Mouse (Mus musculus) bone marrow macrophage, adult 2 months (primary cell): Measurements from ENCODE around the gene Frmd4b.

Experiments
- CTCF ChIP-seq: IDR thresholded peaks from 2 replicates; pipeline ENCODE4 v1.5.1; 2012; ENCODE audit warnings: low read depth, mild to moderate bottlenecking, low read length, moderate library complexity
- POLR2A ChIP-seq: IDR thresholded peaks from 2 replicates; pipeline ENCODE4 v1.6.1; 2012; ENCODE audit warnings: mild to moderate bottlenecking, low read depth, low read length, borderline replicate concordance

DNA sequence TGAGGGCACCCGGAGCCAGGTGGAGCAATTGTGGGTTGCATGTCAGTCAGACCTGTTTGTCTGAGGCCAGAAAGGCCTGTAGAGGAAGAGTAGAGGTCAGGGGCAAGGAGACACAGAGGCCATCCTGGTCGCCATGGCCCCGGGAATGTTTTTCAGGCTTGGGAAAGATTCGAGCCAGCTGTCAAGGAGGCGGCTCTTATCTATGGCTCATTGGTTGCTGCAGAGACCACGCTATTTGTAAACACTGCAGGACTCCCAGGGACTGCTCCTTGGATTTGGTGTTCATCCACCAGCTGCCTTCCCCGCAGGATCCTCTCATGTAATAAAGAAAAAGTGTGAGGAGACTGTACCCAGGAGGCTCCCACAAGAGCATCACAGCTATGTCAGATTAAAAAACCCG, 34.6 kb downstream of the Frmd4b start:
- TF ChIP-seq POLR2A (no peak), CTCF (no peak)
